Comparison of ENCODE assay signal across 9 mouse cellular contexts in genomic region chr2:106857258-106857657, GRCm38 (mm10).
DNase-seq lines count a peak whose midpoint lies in the region; ATAC-seq lines count a peak whose summit lies in the region.
"Had no signal": no experiment of that assay in that cellular context is flagged by ENCODE, and none has a peak within 500 bp of the region (broad histone marks: within the 10 kb centered on the region; RNA-seq: fewer than 3 reads in every experiment).

No protein-coding gene starts in this region.

- H3K27me3 ChIP-seq in hindbrain, embryonic 12.5 days: 0 out of 2 replicates have a peak, but pooled peaks cover 6% of the 10 kb centered on the region
- no peaks in the 10 kb centered on the region for H3K27me3 ChIP-seq in hindbrain, embryonic 11.5 days (ENCODE audit: control insufficient read depth, insufficient read depth, low read length)
- no peaks in the 10 kb centered on the region for H3K27me3 ChIP-seq in embryonic facial prominence, embryonic 12.5 days
- H3K27me3 ChIP-seq in limb, embryonic 13.5 days: 0 out of 2 replicates have a peak, but pooled peaks cover 3% of the 10 kb centered on the region

- H3K36me3 ChIP-seq in hindbrain, embryonic 12.5 days: no peaks in the 10 kb centered on the region
- no peaks in the 10 kb centered on the region for H3K36me3 ChIP-seq in hindbrain, embryonic 11.5 days (ENCODE audit: control insufficient read depth, insufficient read depth, low read length)
- H3K36me3 ChIP-seq in embryonic facial prominence, embryonic 12.5 days: no peaks in the 10 kb centered on the region
- peaks cover 7% of the 10 kb centered on the region for H3K36me3 ChIP-seq in limb, embryonic 13.5 days

- no peak overlapping the region for H3K9ac ChIP-seq in hindbrain, embryonic 12.5 days
- H3K9ac ChIP-seq in hindbrain, embryonic 11.5 days (ENCODE audit: low read depth, low read length): no peak overlapping the region
- H3K9ac ChIP-seq in embryonic facial prominence, embryonic 12.5 days: no peak overlapping the region
- no peak overlapping the region for H3K9ac ChIP-seq in limb, embryonic 13.5 days
- H3K9ac ChIP-seq: liver, embryonic 14.5 days had no signal

- H3K4me2 ChIP-seq in hindbrain, embryonic 12.5 days (replicated peaks): no peak overlapping the region
- H3K4me2 ChIP-seq in hindbrain, embryonic 11.5 days (replicated peaks; ENCODE audit: low read depth, low read length): no peak overlapping the region
- H3K4me2 ChIP-seq in embryonic facial prominence, embryonic 12.5 days (replicated peaks): no peak overlapping the region
- H3K4me2 ChIP-seq in limb, embryonic 13.5 days (replicated peaks): peak overlapping the region; percentile 9; the same call in 1 of the 2 replicates

- no peak for ATAC-seq in hindbrain, embryonic 12.5 days (ENCODE audit: low FRiP score)
- no peak for ATAC-seq in hindbrain, embryonic 11.5 days (ENCODE audit: low FRiP score)
- no peak for ATAC-seq in embryonic facial prominence, embryonic 12.5 days (ENCODE audit: insufficient number of reproducible peaks, insufficient read depth, low FRiP score, low TSS enrichment)
- ATAC-seq in limb, embryonic 13.5 days (ENCODE audit: low FRiP score, low read depth): no peak

- DNase-seq in hindbrain, embryonic 11.5 days (ENCODE audit: low spot score): no peak
- DNase-seq in cerebellum, adult 9-10 months: peak; percentile 51
- DNase-seq in adrenal gland, adult (ENCODE audit: inconsistent age in 2 of 2, low spot score in 1 of 2): no peak
- no peak for DNase-seq in kidney, adult 8-10 months
- DNase-seq: kidney, adult 11 months had no signal

- WGBS in hindbrain, embryonic 12.5 days: 82% methylated on average over 4 of the region's 4 CpGs
- WGBS in hindbrain, embryonic 11.5 days: 89% methylated on average over 4 of the region's 4 CpGs
- 76% methylated on average over 4 of the region's 4 CpGs for WGBS in embryonic facial prominence, embryonic 12.5 days
- 62% methylated on average over 4 of the region's 4 CpGs for WGBS in limb, embryonic 13.5 days

- peak overlapping the region; percentile 66; the same call in 1 of the 2 replicates for H3K27ac ChIP-seq in hindbrain, embryonic 12.5 days
- H3K27ac ChIP-seq in hindbrain, embryonic 11.5 days (ENCODE audit: low read depth, low read length): no peak overlapping the region
- 0 out of 2 replicates have a peak overlapping the region, but pooled peaks have one; percentile 55 for H3K27ac ChIP-seq in embryonic facial prominence, embryonic 12.5 days
- H3K27ac ChIP-seq in limb, embryonic 13.5 days: no peak overlapping the region; the same call in 1 of the 2 replicates
- H3K27ac ChIP-seq: liver, embryonic 14.5 days had no signal

- H3K4me1 ChIP-seq in hindbrain, embryonic 12.5 days: peaks cover 54% of the 10 kb centered on the region
- H3K4me1 ChIP-seq in hindbrain, embryonic 11.5 days (replicated peaks; ENCODE audit: control insufficient read depth, insufficient read depth, low read length): peaks cover 10% of the 10 kb centered on the region
- peaks cover 48% of the 10 kb centered on the region for H3K4me1 ChIP-seq in embryonic facial prominence, embryonic 12.5 days
- peaks cover 68% of the 10 kb centered on the region for H3K4me1 ChIP-seq in limb, embryonic 13.5 days

- no peaks in the 10 kb centered on the region for H3K9me3 ChIP-seq in hindbrain, embryonic 12.5 days (replicated peaks)
- H3K9me3 ChIP-seq in hindbrain, embryonic 11.5 days (ENCODE audit: control insufficient read depth, low read length): no peaks in the 10 kb centered on the region
- no peaks in the 10 kb centered on the region for H3K9me3 ChIP-seq in embryonic facial prominence, embryonic 12.5 days
- no peaks in the 10 kb centered on the region for H3K9me3 ChIP-seq in limb, embryonic 13.5 days

- H3K4me3 ChIP-seq in hindbrain, embryonic 12.5 days: no peak overlapping the region
- no peak overlapping the region for H3K4me3 ChIP-seq in hindbrain, embryonic 11.5 days (ENCODE audit: low read depth, low read length)
- no peak overlapping the region for H3K4me3 ChIP-seq in embryonic facial prominence, embryonic 12.5 days
- H3K4me3 ChIP-seq in limb, embryonic 13.5 days: no peak overlapping the region

Comparison
In these comparisons a context has a peak if more than half of its experiments do, and no peak if none do; other contexts are left out.
1. H3K27ac ChIP-seq: peak in hindbrain, embryonic 12.5 days (single experiment) and embryonic facial prominence, embryonic 12.5 days (single experiment); none in hindbrain, embryonic 11.5 days (single experiment) and limb, embryonic 13.5 days (single experiment).